ENCODE assay signal across 14 mouse cellular contexts in genomic region chr8:84375803-84376202, GRCm38 (mm10).
"Had no signal": no experiment of that assay in that cellular context is flagged by ENCODE, and none has a peak within 500 bp of the region (broad histone marks: within the 10 kb centered on the region; RNA-seq: fewer than 3 reads in every experiment).

No protein-coding gene starts in this region.

- H3K27me3 ChIP-seq: neural tube, embryonic 15.5 days; stomach, embryonic 15.5 days had no signal

- H3K4me1 ChIP-seq: neural tube, embryonic 15.5 days; stomach, embryonic 15.5 days had no signal

- H3K27ac ChIP-seq: neural tube, embryonic 15.5 days; stomach, embryonic 15.5 days; stomach, postnatal 0 days had no signal

- DNase-seq: retina, postnatal 1 day; right cerebral cortex, postnatal 14 days; right cerebral cortex, postnatal 25 days; right cerebral cortex, postnatal 4 days; spleen, adult 18-20 months; thymus, adult 18-20 months; thymus, adult 2 months; thymus, postnatal 14 days; thymus, postnatal 25 days; thymus, postnatal 36 days; thymus, postnatal 4 days had no signal

- H3K4me3 ChIP-seq: neural tube, embryonic 15.5 days; stomach, embryonic 15.5 days had no signal
